Mouse (Mus musculus) megakaryocyte, adult 5-6 weeks (primary cell): ENCODE results near the gene Col19a1. TPM values are rescaled to one million over a fixed set of nuclear protein-coding genes. Genes with fewer than 3 reads are reported as not detected.

Experiments
- ATAC-seq: 2 replicates; pipeline ENCODE4 v1.8.0; 2016; ENCODE audit warnings: mild to moderate bottlenecking, inconsistent platforms; ENCODE audit not compliant: poor library complexity, severe bottlenecking
- total RNA-seq, 2 experiments: library from RNA; stranded (forward) in 1 of 2; stranded (reverse) in 1 of 2; fragments of 153-499, 151-499 nt in 1 of 2; fragments of 221-1000, 200-1000 nt in 1 of 2; gene quantifications; 2 replicates each; pipeline versions ENCODE4 v1.2.3 to v1.2.4; 2015 to 2017

Col19a1 gene
- total RNA-seq, 2 experiments from 2014 or later, result 0.13 TPM; not detected in 1

GRCm38 (mm10) chr1:24231504-24232270, 355.6 kb downstream of the Col19a1 start:
- no peak for ATAC-seq

GRCm38 (mm10) chr1:24230428-24230827, 356.8 kb downstream of the Col19a1 start:
- ATAC-seq, result no peak

- no peak for ATAC-seq
Observed at GRCm38 (mm10) chr1:24229552-24229951, 357.7 kb downstream of the Col19a1 start.

GRCm38 (mm10) chr1:24226941-24227711, 360.1 kb downstream of the Col19a1 start:
- no peak for ATAC-seq

- no peak for ATAC-seq
Observed at GRCm38 (mm10) chr1:24225825-24226526, 361.3 kb downstream of the Col19a1 start.

GRCm38 (mm10) chr1:24222981-24223612, 364.2 kb downstream of the Col19a1 start:
- ATAC-seq, result no peak

- no peak for ATAC-seq
Observed at GRCm38 (mm10) chr1:24222231-24222630, 365.0 kb downstream of the Col19a1 start.

- no peak for ATAC-seq
Observed at GRCm38 (mm10) chr1:24219041-24219440, 368.2 kb downstream of the Col19a1 start.

Other genes starting within 250 kb of the Col19a1 start
- 32.9 and 36.6 TPM in 2 replicates for gene Lmbrd1, start 91.2 kb upstream of the Col19a1 start, total RNA-seq (2015)
- gene Lmbrd1, start 91.2 kb upstream of the Col19a1 start, total RNA-seq (2017), result 28.0 and 36.7 TPM in 2 replicates